Comparison of ENCODE assay signal across 8 mouse cellular contexts in genomic region chr17:33914969-33915391, GRCm38 (mm10). TPM values are rescaled to one million over a fixed set of nuclear protein-coding genes. Genes with fewer than 3 reads are reported as not detected.
DNase-seq lines count a peak whose midpoint lies in the region; ATAC-seq and TF ChIP-seq lines count a peak whose summit lies in the region.

No protein-coding gene starts in this region.

- no peak for DNase-seq in heart, postnatal 4 days
- DNase-seq in ES-E14 (ENCODE audit: low read depth, low spot score), result no peak
- DNase-seq in forebrain, postnatal 0 days, result no peak
- no peak for DNase-seq in liver, postnatal 0 days
- DNase-seq in adipocyte (ENCODE audit: low spot score), result no peak
- DNase-seq in left cerebral cortex, postnatal 4 days, result no peak
- no peak for DNase-seq in layer of hippocampus, postnatal 25 days (ENCODE audit: extremely low spot score in 1 of 2, low spot score in 1 of 2)

- H3K4me3 ChIP-seq in heart, embryonic 13.5 days, result peak overlapping the region; percentile 68
- H3K4me3 ChIP-seq in ES-E14 (ENCODE audit: insufficient read depth in 1 of 2, low read depth in 1 of 2, low read length in 2 of 2, poor library complexity in 1 of 2, severe bottlenecking in 1 of 2), result peak overlapping the region; percentile 63 to 93
- no peak overlapping the region for H3K4me3 ChIP-seq in forebrain, postnatal 0 days (ENCODE audit: low read depth, low read length)
- H3K4me3 ChIP-seq in liver, postnatal 0 days (ENCODE audit: low read depth, low read length), result peak overlapping the region; percentile 73

- H3K36me3 ChIP-seq in heart, embryonic 13.5 days, result peaks cover 63% of the 10 kb centered on the region
- H3K36me3 ChIP-seq in ES-E14 (ENCODE audit: control insufficient read depth, insufficient read depth, low read length, poor library complexity, severe bottlenecking), result peaks cover 47% of the 10 kb centered on the region
- peaks cover 43% of the 10 kb centered on the region for H3K36me3 ChIP-seq in forebrain, postnatal 0 days (ENCODE audit: insufficient read depth)
- peaks cover 53% of the 10 kb centered on the region for H3K36me3 ChIP-seq in liver, postnatal 0 days (replicated peaks; ENCODE audit: insufficient read depth, low read length)

- H3K4me2 ChIP-seq in heart, embryonic 13.5 days, result peak overlapping the region; percentile 81
- 0 out of 2 replicates have a peak overlapping the region, but pooled peaks have one; percentile 63 for H3K4me2 ChIP-seq in forebrain, postnatal 0 days (ENCODE audit: low read depth)
- peak overlapping the region; percentile 91 for H3K4me2 ChIP-seq in liver, postnatal 0 days (ENCODE audit: low read depth, low read length)

- in situ Hi-C loops in ES-E14 (cut with MboI; ENCODE audit: low sequenced_read_pairs in 2 of 2, unreplicated experiment in 2 of 2), result no loop called here

- peak overlapping the region; percentile 28; the same call in 1 of the 2 replicates for H3K27ac ChIP-seq in heart, embryonic 13.5 days (replicated peaks)
- H3K27ac ChIP-seq in ES-E14 (ENCODE audit: insufficient read depth, low read depth, low read length, poor library complexity, severe bottlenecking), result peak overlapping the region; percentile 77
- H3K27ac ChIP-seq in forebrain, postnatal 0 days (ENCODE audit: low read depth, low read length), result no peak overlapping the region
- peak overlapping the region; percentile 79; the same call in 1 of the 2 replicates for H3K27ac ChIP-seq in liver, postnatal 0 days (ENCODE audit: low read depth)

- peak overlapping the region; percentile 47; the same call in 1 of the 2 replicates for H3K9ac ChIP-seq in heart, embryonic 13.5 days
- H3K9ac ChIP-seq in ES-E14 (ENCODE audit: insufficient read depth, low read depth, low read length, poor library complexity, severe bottlenecking), result peak overlapping the region; percentile 75
- H3K9ac ChIP-seq in forebrain, postnatal 0 days, result no peak overlapping the region
- no peak overlapping the region for H3K9ac ChIP-seq in liver, postnatal 0 days (replicated peaks)

- H3K4me1 ChIP-seq in heart, embryonic 13.5 days, result peaks cover 53% of the 10 kb centered on the region
- H3K4me1 ChIP-seq in ES-E14 (ENCODE audit: control insufficient read depth in 2 of 2, insufficient read depth in 2 of 2, low read length in 2 of 2, poor library complexity in 1 of 2), result peaks cover 5 to 23% of the 10 kb centered on the region in 2 experiments; a peak in 2 of 4 replicates
- peaks cover 9% of the 10 kb centered on the region; the same call in 1 of the 2 replicates for H3K4me1 ChIP-seq in forebrain, postnatal 0 days (ENCODE audit: insufficient read depth)
- H3K4me1 ChIP-seq in liver, postnatal 0 days (ENCODE audit: insufficient read depth), result peaks cover 34% of the 10 kb centered on the region

- intact Hi-C loops in left cerebral cortex, postnatal 4 days (cut with DNase I), result no loop called here

- H3K9me3 ChIP-seq in heart, embryonic 13.5 days, result no peaks in the 10 kb centered on the region
- H3K9me3 ChIP-seq in ES-E14 (ENCODE audit: control insufficient read depth, insufficient read depth, low read depth, low read length), result no peaks in the 10 kb centered on the region
- no peaks in the 10 kb centered on the region for H3K9me3 ChIP-seq in forebrain, postnatal 0 days (ENCODE audit: low read length)
- H3K9me3 ChIP-seq in liver, postnatal 0 days (ENCODE audit: low read length), result no peaks in the 10 kb centered on the region

- no peak; the same call in 1 of the 2 replicates for TF ChIP-seq CTCF in forebrain, postnatal 0 days (IDR thresholded peaks at IDR 0.05; ENCODE audit: low read depth)
- peak; percentile 59 for TF ChIP-seq CTCF in liver, postnatal 0 days (IDR thresholded peaks at IDR 0.05; ENCODE audit: low read depth)

- no peak for ATAC-seq in heart, embryonic 13.5 days (ENCODE audit: extremely low read depth, insufficient number of reproducible peaks, low FRiP score, low TSS enrichment)
- no peak for ATAC-seq in forebrain, postnatal 0 days
- no peak for ATAC-seq in liver, postnatal 0 days

- WGBS in heart, embryonic 13.5 days, result 70% methylated on average over 13 of the region's 13 CpGs
- WGBS in forebrain, postnatal 0 days, result 65% methylated on average over 13 of the region's 13 CpGs
- 73% methylated on average over 13 of the region's 13 CpGs for WGBS in liver, postnatal 0 days (ENCODE audit: insufficient replicate concordance)

- no peak for TF ChIP-seq EP300 in liver, postnatal 0 days (IDR thresholded peaks at IDR 0.05; ENCODE audit: low read depth)

- no peaks in the 10 kb centered on the region for H3K27me3 ChIP-seq in heart, embryonic 13.5 days (replicated peaks)
- no peaks in the 10 kb centered on the region for H3K27me3 ChIP-seq in forebrain, postnatal 0 days (ENCODE audit: insufficient read depth, low read length)
- no peaks in the 10 kb centered on the region for H3K27me3 ChIP-seq in liver, postnatal 0 days (ENCODE audit: insufficient read depth, low read length)

TF ChIP-seq in ES-E14, 5 proteins besides CTCF, POLR2A, EP300 and RAD21:
- no peak for TF ChIP-seq MAFK (IDR thresholded peaks at IDR 0.05; ENCODE audit: insufficient read depth, low read depth, low read length)
TF ChIP-seq in ES-E14: peak in this region for 0.

RNA-seq across cellular contexts. Expression of gene Tapbp, which starts 0.7 kb away (rescaled TPM):
- 34.2 and 36.8 TPM in 2 replicates for polyA plus RNA-seq in heart, embryonic 13.5 days (2015; fragmentation: Nextera tagmentation; extraction: Ambion mirVana)
- total RNA-seq in heart, postnatal 4 days (2021), result 10 to 100 TPM; 72.3 to 78.5 TPM
- total RNA-seq in ES-E14 (2012; rRNA removed), result 39.4 and 64.9 TPM in 2 replicates
- total RNA-seq in forebrain, postnatal 0 days (2014; rRNA removed), result 27.2 and 36.0 TPM in 2 replicates
- 25.0 and 26.2 TPM in 2 replicates for polyA plus RNA-seq in forebrain, postnatal 0 days (2015; fragmentation: Nextera tagmentation; extraction: Ambion mirVana)
- 47.0 and 47.9 TPM in 2 replicates for polyA plus RNA-seq in liver, postnatal 0 days (2015; fragmentation: Nextera tagmentation; extraction: Ambion mirVana)
- 10 to 100 TPM; 45.5 to 56.6 TPM for total RNA-seq in left cerebral cortex, postnatal 4 days (2021)
- total RNA-seq in layer of hippocampus, postnatal 25 days (2021), result 10 to 100 TPM; 36.2 to 37.0 TPM

RNA-seq across cellular contexts. Expression of gene Zbtb22, which starts 0.7 kb away (rescaled TPM):
- 12.8 and 12.9 TPM in 2 replicates for polyA plus RNA-seq in heart, embryonic 13.5 days (2015; fragmentation: Nextera tagmentation; extraction: Ambion mirVana)
- total RNA-seq in heart, postnatal 4 days (2021), result 10 to 100 TPM; 34.3 to 35.8 TPM
- 32.8 and 34.8 TPM in 2 replicates for total RNA-seq in ES-E14 (2012; rRNA removed)
- total RNA-seq in forebrain, postnatal 0 days (2014; rRNA removed), result 34.4 and 44.0 TPM in 2 replicates
- 20.4 and 22.3 TPM in 2 replicates for polyA plus RNA-seq in forebrain, postnatal 0 days (2015; fragmentation: Nextera tagmentation; extraction: Ambion mirVana)
- polyA plus RNA-seq in liver, postnatal 0 days (2015; fragmentation: Nextera tagmentation; extraction: Ambion mirVana), result 7.1 and 7.9 TPM in 2 replicates
- 10 to 100 TPM; 33.2 to 36.8 TPM for total RNA-seq in left cerebral cortex, postnatal 4 days (2021)
- total RNA-seq in layer of hippocampus, postnatal 25 days (2021), result 10 to 100 TPM; 27.7 to 29.6 TPM

RNA-seq across cellular contexts. Expression of gene Daxx, which starts 5.8 kb away (rescaled TPM):
- polyA plus RNA-seq in heart, embryonic 13.5 days (2015; fragmentation: Nextera tagmentation; extraction: Ambion mirVana), result 31.7 and 35.3 TPM in 2 replicates
- 10 to 100 TPM; 16.5 to 18.0 TPM for total RNA-seq in heart, postnatal 4 days (2021)
- total RNA-seq in ES-E14 (2012; rRNA removed), result 67.3 and 73.7 TPM in 2 replicates
- total RNA-seq in forebrain, postnatal 0 days (2014; rRNA removed), result 70.4 and 77.1 TPM in 2 replicates
- 41.5 and 45.2 TPM in 2 replicates for polyA plus RNA-seq in forebrain, postnatal 0 days (2015; fragmentation: Nextera tagmentation; extraction: Ambion mirVana)
- polyA plus RNA-seq in liver, postnatal 0 days (2015; fragmentation: Nextera tagmentation; extraction: Ambion mirVana), result 12.6 and 13.0 TPM in 2 replicates
- total RNA-seq in left cerebral cortex, postnatal 4 days (2021), result 10 to 100 TPM; 37.6 to 39.2 TPM
- total RNA-seq in layer of hippocampus, postnatal 25 days (2021), result 10 to 100 TPM; 27.4 to 27.9 TPM

RNA-seq across cellular contexts. Expression of gene Platr17, which starts 10.0 kb away (rescaled TPM):
- polyA plus RNA-seq in heart, embryonic 13.5 days (2015; fragmentation: Nextera tagmentation; extraction: Ambion mirVana), result 0.19 TPM in 1 of 2 replicates, not detected in the other
- not detected for total RNA-seq in heart, postnatal 4 days (2021)
- total RNA-seq in ES-E14 (2012; rRNA removed), result 33.2 and 46.0 TPM in 2 replicates
- not detected in 2 replicates for total RNA-seq in forebrain, postnatal 0 days (2014; rRNA removed)
- 1.9 and 2.0 TPM in 2 replicates for polyA plus RNA-seq in forebrain, postnatal 0 days (2015; fragmentation: Nextera tagmentation; extraction: Ambion mirVana)
- polyA plus RNA-seq in liver, postnatal 0 days (2015; fragmentation: Nextera tagmentation; extraction: Ambion mirVana), result 0.41 and 0.54 TPM in 2 replicates
- not detected for total RNA-seq in left cerebral cortex, postnatal 4 days (2021)
- total RNA-seq in layer of hippocampus, postnatal 25 days (2021), result not detected

RNA-seq across cellular contexts. Expression of gene Rgl2, which starts 14.4 kb away (rescaled TPM):
- 32.6 and 37.6 TPM in 2 replicates for polyA plus RNA-seq in heart, embryonic 13.5 days (2015; fragmentation: Nextera tagmentation; extraction: Ambion mirVana)
- total RNA-seq in heart, postnatal 4 days (2021), result 10 to 100 TPM; 56.5 to 58.1 TPM
- 65.8 and 129 TPM in 2 replicates for total RNA-seq in ES-E14 (2012; rRNA removed)
- 75.7 and 76.3 TPM in 2 replicates for total RNA-seq in forebrain, postnatal 0 days (2014; rRNA removed)
- polyA plus RNA-seq in forebrain, postnatal 0 days (2015; fragmentation: Nextera tagmentation; extraction: Ambion mirVana), result 24.1 and 27.1 TPM in 2 replicates
- polyA plus RNA-seq in liver, postnatal 0 days (2015; fragmentation: Nextera tagmentation; extraction: Ambion mirVana), result 6.8 and 7.4 TPM in 2 replicates
- 10 to 100 TPM; 74.1 to 75.5 TPM for total RNA-seq in left cerebral cortex, postnatal 4 days (2021)
- total RNA-seq in layer of hippocampus, postnatal 25 days (2021), result 10 to 100 TPM; 53.4 to 72.7 TPM

Comparison
In these comparisons a context has a peak if more than half of its experiments do, and no peak if none do; other contexts are left out.
1. H3K9ac ChIP-seq: peak in heart, embryonic 13.5 days (single experiment) and ES-E14 (single experiment); none in forebrain, postnatal 0 days (single experiment) and liver, postnatal 0 days (single experiment).
2. Peak in every context shown above with its lines, with median percentiles within 50 percentile points of each other: H3K4me2 ChIP-seq.